Mouse (Mus musculus) cortical plate, adult 2 months (tissue): ENCODE measurements around the gene Sstr4.

Experiments used
- CTCF ChIP-seq: fragments of 200-500 bp; IDR thresholded peaks from 2 replicates; pipeline ENCODE4 v1.5.1; 2011; ENCODE audit warnings: mild to moderate bottlenecking, control low read depth, low read length; ENCODE audit not compliant: insufficient read depth; ENCODE audit errors: extremely low read depth
- POLR2A ChIP-seq: fragments of 200-500 bp; IDR thresholded peaks from 2 replicates; pipeline ENCODE4 v1.6.1; 2011; ENCODE audit warnings: mild to moderate bottlenecking, low read length, control low read depth; ENCODE audit not compliant: insufficient read depth; ENCODE audit errors: extremely low read depth

DNA sequence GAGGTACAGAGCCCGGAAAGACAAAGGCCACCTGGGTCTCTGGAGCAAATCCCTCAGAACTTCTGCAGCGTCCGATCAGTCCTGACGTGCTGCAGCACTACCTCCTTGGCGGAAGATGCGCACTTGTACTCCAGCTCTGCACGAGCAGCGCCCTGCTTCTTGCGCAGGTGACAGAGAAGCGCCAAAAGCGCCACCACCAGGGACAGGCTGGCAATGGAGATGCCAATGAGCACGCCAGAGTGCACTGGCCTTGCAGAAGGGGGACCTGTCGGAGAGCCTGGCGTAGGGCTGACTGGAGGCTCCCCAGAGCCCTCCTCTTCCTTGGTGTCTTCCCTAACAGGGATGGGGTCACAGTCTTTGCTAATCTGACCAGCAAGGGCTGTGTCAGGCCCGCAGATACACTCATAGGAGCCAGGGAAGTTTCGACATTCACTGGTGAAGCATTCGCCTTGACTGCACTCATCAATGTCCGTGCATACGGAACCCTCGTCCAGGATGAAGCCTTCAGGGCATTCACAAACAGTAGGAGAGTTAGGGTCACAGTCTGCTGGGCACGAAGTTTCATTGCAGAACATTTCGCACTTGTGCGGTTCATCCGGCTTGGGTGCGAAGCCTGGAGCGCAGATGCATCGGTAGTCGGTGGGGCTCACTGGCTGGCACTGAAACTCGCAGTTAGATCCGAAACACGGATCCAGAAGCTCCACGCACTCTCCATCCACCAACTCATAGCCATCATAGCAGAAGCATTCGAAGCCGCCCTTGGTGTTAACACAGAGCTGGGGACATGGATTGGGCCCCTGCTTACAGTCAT lies 11.2 kb downstream of the Sstr4 start:
- TF ChIP-seq CTCF: no peak
- TF ChIP-seq POLR2A: no peak
